Mouse (Mus musculus) G1E (cell line): ENCODE data around the gene Vmn2r53. TPM values are rescaled to one million over a fixed set of nuclear protein-coding genes. Genes with fewer than 3 reads are reported as not detected.
"Not testable (repeated sequence)": the region's sequence is repeated elsewhere in the genome, so short reads cannot be mapped to it uniquely, and the experiment has no call there.

Experiments
- ATAC-seq: 2 replicates; pipeline ENCODE4 v1.8.0; 2016; ENCODE audit warnings: mild to moderate bottlenecking; ENCODE audit not compliant: insufficient number of reproducible peaks, poor library complexity, low FRiP score, severe bottlenecking; ENCODE audit errors: extremely low read depth
- DNase-seq: peaks from one replicate; pipeline ENCODE4 v3.0.0; 2012; ENCODE audit warnings: low spot score
- H3K27me3 ChIP-seq: 2 replicates; pipeline ENCODE4 v1.6.1; 2012; ENCODE audit warnings: mild to moderate bottlenecking, low read length, inconsistent platforms; ENCODE audit not compliant: insufficient read depth
- H3K36me3 ChIP-seq: replicated peaks from 2 replicates; pipeline ENCODE3; 2012; ENCODE audit warnings: mild to moderate bottlenecking, inconsistent platforms
- H3K4me1 ChIP-seq: 2 replicates; pipeline ENCODE4 v1.6.1; 2012; ENCODE audit warnings: low read depth, low read length, inconsistent platforms, mixed read lengths; ENCODE audit not compliant: insufficient read depth
- H3K4me3 ChIP-seq: 2 replicates; pipeline ENCODE4 v1.5.1; 2012; ENCODE audit warnings: low read depth, mild to moderate bottlenecking, inconsistent platforms, low read length, moderate library complexity, mixed read lengths
- H3K9me3 ChIP-seq: replicated peaks from 2 replicates; pipeline ENCODE4 v1.6.1; 2012; ENCODE audit warnings: inconsistent platforms
- CTCF ChIP-seq: IDR thresholded peaks from 2 replicates; pipeline ENCODE4 v1.5.1; 2012; ENCODE audit warnings: low read depth, low read length, inconsistent platforms, mixed read lengths
- GATA1 ChIP-seq: IDR thresholded peaks from 2 replicates; pipeline ENCODE4 v1.6.1; 2012; ENCODE audit warnings: borderline replicate concordance, low read length, inconsistent platforms, mixed read lengths
- GATA2 ChIP-seq: IDR thresholded peaks from 2 replicates; pipeline ENCODE4 v1.6.1; 2012; ENCODE audit warnings: low read depth, low read length, inconsistent platforms, borderline replicate concordance
- POLR2AphosphoS5 ChIP-seq: IDR thresholded peaks from 2 replicates; pipeline ENCODE4 v1.6.1; 2012; ENCODE audit warnings: low read depth, low read length, inconsistent platforms; ENCODE audit not compliant: insufficient replicate concordance
- TAL1 ChIP-seq: conservative IDR thresholded peaks from 2 replicates; pipeline ENCODE4 v1.6.1; 2012; ENCODE audit warnings: low read depth, low read length, inconsistent platforms, mixed read lengths
- polyA plus RNA-seq: library from polyadenylated mRNA; stranded (reverse); fragments of >175 nt; gene quantifications from 2 replicates; pipeline ENCODE4 v1.2.3, GENCODE M21; 2012
- total RNA-seq, 2 experiments: library from RNA; stranded (forward) in 1 of 2; stranded (reverse) in 1 of 2; fragments of 200-1000 nt in 1 of 2; fragments of >200 nt in 1 of 2; fragmentation: Nextera tagmentation in 1 of 2; gene quantifications; 2 replicates each; pipeline ENCODE4 v1.2.3; 2014 to 2017

The Vmn2r53 gene
- total RNA-seq (2014; fragmentation: Nextera tagmentation) (0.08 TPM in 1 of 2 replicates, not detected in the other), total RNA-seq (2017) (0.12 and 0.22 TPM in 2 replicates), polyA plus RNA-seq (under 0.01 TPM in 1 of 2 replicates, not detected in the other)

DNA sequence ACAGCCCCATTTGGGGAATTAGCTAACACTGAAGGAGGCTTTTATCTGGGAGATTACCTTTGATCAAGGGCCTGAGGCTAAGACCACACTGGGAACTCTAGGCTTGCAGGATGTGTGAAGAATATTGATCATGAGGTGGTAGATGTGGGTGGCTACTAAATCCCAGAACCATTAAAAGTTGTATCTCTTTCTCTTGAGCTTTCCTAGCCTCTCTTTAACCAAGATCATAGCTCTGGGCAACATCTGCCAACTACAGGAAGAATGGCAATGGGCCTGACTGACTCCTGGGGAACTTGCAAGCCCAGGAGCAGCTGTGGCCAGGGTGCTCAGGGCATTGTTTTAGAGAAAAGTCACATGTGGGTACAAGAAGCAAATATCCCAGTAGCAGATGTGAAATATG is at the start of gene Vmn2r53:
Gene Vmn2r53, minus strand, starts transcription at position 101 of the 400 bp plus-strand sequence.
- no peaks in the 10 kb centered on the region for H3K9me3 ChIP-seq
- no peaks in the 10 kb centered on the region for H3K4me1 ChIP-seq
- no peaks in the 10 kb centered on the region for H3K27me3 ChIP-seq
- no peak within 1 kb of the TSS for H3K4me3 ChIP-seq
- ATAC-seq (no peak), DNase-seq (no peak)
- no peak for TF ChIP-seq CTCF
- TF ChIP-seq GATA2: no peak
- no peak for TF ChIP-seq GATA1
- TF ChIP-seq POLR2AphosphoS5: no peak
- no peak for TF ChIP-seq TAL1
- H3K36me3 ChIP-seq: no peaks in the 10 kb centered on the region

DNA sequence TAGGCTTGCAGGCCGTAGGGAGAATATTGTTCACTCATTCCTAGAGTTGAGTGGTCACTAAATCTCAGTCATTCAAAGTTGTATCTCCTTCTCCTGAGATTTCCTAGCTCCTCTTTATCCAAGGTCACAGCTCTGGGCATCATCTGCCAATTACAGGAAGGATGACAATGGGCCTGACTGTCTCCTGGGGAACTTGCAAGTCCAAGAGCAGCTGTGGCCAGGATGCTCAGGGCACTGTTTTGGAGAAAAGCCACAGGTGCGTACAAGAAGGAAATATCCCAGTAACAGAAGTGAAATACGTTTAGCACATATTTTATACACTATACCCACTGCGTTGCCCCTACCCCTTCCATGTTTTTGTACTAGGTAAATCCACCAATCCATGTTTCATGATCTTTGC is 31.6 kb upstream of the Vmn2r53 start, which contains the start of gene Vmn2r54:
Gene Vmn2r54, minus strand, starts transcription at position 101 of the 400 bp plus-strand sequence.
- H3K27me3 ChIP-seq, DNase-seq, H3K36me3 ChIP-seq, H3K9me3 ChIP-seq, H3K4me1 ChIP-seq, ATAC-seq, H3K4me3 ChIP-seq: not testable (repeated sequence)

Other genes with a start within 250 kb of the Vmn2r53 start
- gene Vmn1r84, start 239.5 kb downstream of the Vmn2r53 start, total RNA-seq (2014; fragmentation: Nextera tagmentation): not detected in 2 replicates
- 0.16 TPM in 1 of 2 replicates, not detected in the other for gene Vmn1r84, start 239.5 kb downstream of the Vmn2r53 start, total RNA-seq (2017)
- gene Vmn1r84, start 239.5 kb downstream of the Vmn2r53 start, polyA plus RNA-seq: not detected in 2 replicates
- 1.7 and 3.5 TPM in 2 replicates for gene Zfp551, start 186.0 kb downstream of the Vmn2r53 start, total RNA-seq (2014; fragmentation: Nextera tagmentation)
- 3.2 and 3.8 TPM in 2 replicates for gene Zfp551, start 186.0 kb downstream of the Vmn2r53 start, total RNA-seq (2017)
- 0.07 and 0.13 TPM in 2 replicates for gene Zfp551, start 186.0 kb downstream of the Vmn2r53 start, polyA plus RNA-seq
- gene Zfp606, start 130.5 kb downstream of the Vmn2r53 start, total RNA-seq (2014; fragmentation: Nextera tagmentation): 27.5 and 30.6 TPM in 2 replicates
- gene Zfp606, start 130.5 kb downstream of the Vmn2r53 start, total RNA-seq (2017): 14.6 and 17.4 TPM in 2 replicates
- 2.3 and 2.9 TPM in 2 replicates for gene Zfp606, start 130.5 kb downstream of the Vmn2r53 start, polyA plus RNA-seq
- not detected in 2 replicates for gene 2900092C05Rik, start 96.3 kb downstream of the Vmn2r53 start, total RNA-seq (2014; fragmentation: Nextera tagmentation)
- gene 2900092C05Rik, start 96.3 kb downstream of the Vmn2r53 start, total RNA-seq (2017): not detected in 2 replicates
- not detected in 2 replicates for gene 2900092C05Rik, start 96.3 kb downstream of the Vmn2r53 start, polyA plus RNA-seq
- not detected in 2 replicates for gene Vmn2r54, start 31.5 kb upstream of the Vmn2r53 start, total RNA-seq (2014; fragmentation: Nextera tagmentation)
- 0.05 TPM in 1 of 2 replicates, not detected in the other for gene Vmn2r54, start 31.5 kb upstream of the Vmn2r53 start, total RNA-seq (2017)
- gene Vmn2r54, start 31.5 kb upstream of the Vmn2r53 start, polyA plus RNA-seq: not detected in 2 replicates
- gene Vmn2r55, start 76.2 kb upstream of the Vmn2r53 start, total RNA-seq (2014; fragmentation: Nextera tagmentation): not detected in 2 replicates
- gene Vmn2r55, start 76.2 kb upstream of the Vmn2r53 start, total RNA-seq (2017): 0.06 TPM in 1 of 2 replicates, not detected in the other
- gene Vmn2r55, start 76.2 kb upstream of the Vmn2r53 start, polyA plus RNA-seq: not detected in 2 replicates
- gene Vmn2r56, start 126.2 kb upstream of the Vmn2r53 start, total RNA-seq (2014; fragmentation: Nextera tagmentation): not detected in 2 replicates
- gene Vmn2r56, start 126.2 kb upstream of the Vmn2r53 start, total RNA-seq (2017): 0.06 and 0.11 TPM in 2 replicates
- gene Vmn2r56, start 126.2 kb upstream of the Vmn2r53 start, polyA plus RNA-seq: not detected in 2 replicates
- gene Zscan18, start 194.8 kb upstream of the Vmn2r53 start, total RNA-seq (2014; fragmentation: Nextera tagmentation): not detected in 2 replicates
- 0.12 and 0.22 TPM in 2 replicates for gene Zscan18, start 194.8 kb upstream of the Vmn2r53 start, total RNA-seq (2017)
- not detected in 2 replicates for gene Zscan18, start 194.8 kb upstream of the Vmn2r53 start, polyA plus RNA-seq
- 25.6 and 27.4 TPM in 2 replicates for gene Zfp329, start 210.1 kb upstream of the Vmn2r53 start, total RNA-seq (2014; fragmentation: Nextera tagmentation)
- gene Zfp329, start 210.1 kb upstream of the Vmn2r53 start, total RNA-seq (2017): 15.5 and 22.2 TPM in 2 replicates
- 0.27 and 0.33 TPM in 2 replicates for gene Zfp329, start 210.1 kb upstream of the Vmn2r53 start, polyA plus RNA-seq
- 53.1 and 62.7 TPM in 2 replicates for gene Zfp110, start 226.0 kb upstream of the Vmn2r53 start, total RNA-seq (2014; fragmentation: Nextera tagmentation)
- 58.4 and 59.9 TPM in 2 replicates for gene Zfp110, start 226.0 kb upstream of the Vmn2r53 start, total RNA-seq (2017)
- 2.5 and 3.2 TPM in 2 replicates for gene Zfp110, start 226.0 kb upstream of the Vmn2r53 start, polyA plus RNA-seq